Comparison of ENCODE assay signal across 8 mouse cellular contexts in genomic region chr11:115708956-115709828, GRCm38 (mm10). TPM values are rescaled to one million over a fixed set of nuclear protein-coding genes. Genes with fewer than 3 reads are reported as not detected.
A peak's percentile ranks its signal among the peaks of the same experiment; 100 is the strongest.
DNase-seq lines count a peak whose midpoint lies in the region; ATAC-seq lines count a peak whose summit lies in the region.

No protein-coding gene starts in this region.

- H3K4me2 ChIP-seq in heart, embryonic 16.5 days (ENCODE audit: low read depth, low read length): peak overlapping the region; percentile 96
- H3K4me2 ChIP-seq in stomach, embryonic 16.5 days (ENCODE audit: low read depth, low read length): peak overlapping the region; percentile 77

- WGBS in heart, embryonic 16.5 days: 1% methylated on average over 23 of the region's 23 CpGs
- 1% methylated on average over 23 of the region's 23 CpGs for WGBS in stomach, embryonic 16.5 days

- peaks cover 29% of the 10 kb centered on the region for H3K4me1 ChIP-seq in heart, embryonic 16.5 days (ENCODE audit: control insufficient read depth, insufficient read depth, low read length)
- H3K4me1 ChIP-seq in stomach, embryonic 16.5 days (ENCODE audit: control insufficient read depth, insufficient read depth, low read length): 0 out of 2 replicates have a peak, but pooled peaks cover 9% of the 10 kb centered on the region

- no peaks in the 10 kb centered on the region for H3K36me3 ChIP-seq in heart, embryonic 16.5 days (ENCODE audit: control insufficient read depth, insufficient read depth)
- H3K36me3 ChIP-seq in stomach, embryonic 16.5 days (ENCODE audit: control insufficient read depth, insufficient read depth, low read length): no peaks in the 10 kb centered on the region

- peak; percentile 8; the same call in 1 of the 2 replicates for ATAC-seq in heart, embryonic 16.5 days (replicated peaks; ENCODE audit: extremely low read depth, insufficient read depth, low FRiP score)
- peak; percentile 21 for ATAC-seq in megakaryocyte-erythroid progenitor cell, adult 5-6 weeks (replicated peaks; ENCODE audit: low FRiP score, low TSS enrichment, poor library complexity, severe bottlenecking)
- peak; percentile 49 for ATAC-seq in stomach, embryonic 16.5 days (ENCODE audit: insufficient read depth, low FRiP score)

- peak overlapping the region; percentile 94 for H3K27ac ChIP-seq in heart, embryonic 16.5 days (ENCODE audit: low read length)
- peak overlapping the region; percentile 88 for H3K27ac ChIP-seq in stomach, embryonic 16.5 days (ENCODE audit: low read length)

- peak; percentile 73 for DNase-seq in 416B (ENCODE audit: low read depth)
- DNase-seq in CD4-positive, CD25-positive, alpha-beta regulatory T cell, adult 2 months (ENCODE audit: low read depth, low spot score): peak; percentile 63
- peak; percentile 70 to 76 for DNase-seq in cerebellum, postnatal 10 days
- DNase-seq in left cerebral cortex, adult 8-10 months (ENCODE audit: low spot score in 2 of 2): peak; percentile 22 to 54
- no peak for DNase-seq in retina, postnatal 1 day

- H3K27me3 ChIP-seq in heart, embryonic 16.5 days (ENCODE audit: control insufficient read depth, insufficient read depth, low read length): no peaks in the 10 kb centered on the region
- no peaks in the 10 kb centered on the region for H3K27me3 ChIP-seq in stomach, embryonic 16.5 days (ENCODE audit: control insufficient read depth, insufficient read depth, low read length)

- H3K9ac ChIP-seq in heart, embryonic 16.5 days (ENCODE audit: low read length): peak overlapping the region; percentile 84
- peak overlapping the region; percentile 67 for H3K9ac ChIP-seq in stomach, embryonic 16.5 days (ENCODE audit: low read length)

- H3K9me3 ChIP-seq in heart, embryonic 16.5 days (replicated peaks; ENCODE audit: control insufficient read depth, low read length): no peaks in the 10 kb centered on the region
- H3K9me3 ChIP-seq in stomach, embryonic 16.5 days (replicated peaks; ENCODE audit: control insufficient read depth, low read length): no peaks in the 10 kb centered on the region

- peak overlapping the region; percentile 97 for H3K4me3 ChIP-seq in heart, embryonic 16.5 days (ENCODE audit: low read length)
- H3K4me3 ChIP-seq in stomach, embryonic 16.5 days (replicated peaks; ENCODE audit: low read length): peak overlapping the region; percentile 78

RNA-seq across cellular contexts. Expression of gene Grb2, which starts 0.8 kb away (rescaled TPM):
- 103 and 118 TPM in 2 replicates for polyA plus RNA-seq in heart, embryonic 16.5 days (2015; fragmentation: Nextera tagmentation; extraction: Ambion mirVana)
- 100 to 1,000 TPM; 206 to 217 (median 212) TPM for total RNA-seq in left cerebral cortex, adult 8-10 months (2022)
- total RNA-seq in megakaryocyte-erythroid progenitor cell, adult 5-6 weeks (2014; fragmentation: Nextera tagmentation): 70.1 and 74.4 TPM in 2 replicates
- 40.7 and 73.1 TPM in 2 replicates for total RNA-seq in megakaryocyte-erythroid progenitor cell, adult 5-6 weeks (2017)
- polyA plus RNA-seq in stomach, embryonic 16.5 days (2015; fragmentation: Nextera tagmentation; extraction: Ambion mirVana): 59.1 and 79.6 TPM in 2 replicates

RNA-seq across cellular contexts. Expression of gene Tmem94, which starts 56.0 kb away (rescaled TPM):
- 36.8 and 43.1 TPM in 2 replicates for polyA plus RNA-seq in heart, embryonic 16.5 days (2015; fragmentation: Nextera tagmentation; extraction: Ambion mirVana)
- total RNA-seq in left cerebral cortex, adult 8-10 months (2022): 10 to 100 TPM; 58.1 to 66.3 (median 62.9) TPM
- 29.0 and 44.6 TPM in 2 replicates for total RNA-seq in megakaryocyte-erythroid progenitor cell, adult 5-6 weeks (2014; fragmentation: Nextera tagmentation)
- 15.1 and 31.5 TPM in 2 replicates for total RNA-seq in megakaryocyte-erythroid progenitor cell, adult 5-6 weeks (2017)
- polyA plus RNA-seq in stomach, embryonic 16.5 days (2015; fragmentation: Nextera tagmentation; extraction: Ambion mirVana): 21.4 and 23.1 TPM in 2 replicates
